Mouse (Mus musculus) G1E (cell line): ENCODE measurements around the gene Eef1akmt4. TPM values are rescaled to one million over a fixed set of nuclear protein-coding genes. Genes with fewer than 3 reads are reported as not detected.
"Not testable (repeated sequence)": the region's sequence is repeated elsewhere in the genome, so short reads cannot be mapped to it uniquely, and the experiment has no call there.

ENCODE experiments used
- ATAC-seq: 2 replicates; pipeline ENCODE4 v1.8.0; 2016; ENCODE audit warnings: mild to moderate bottlenecking; ENCODE audit not compliant: insufficient number of reproducible peaks, poor library complexity, low FRiP score, severe bottlenecking; ENCODE audit errors: extremely low read depth
- DNase-seq: peaks from one replicate; pipeline ENCODE4 v3.0.0; 2012; ENCODE audit warnings: low spot score
- H3K27me3 ChIP-seq: 2 replicates; pipeline ENCODE4 v1.6.1; 2012; ENCODE audit warnings: mild to moderate bottlenecking, low read length, inconsistent platforms; ENCODE audit not compliant: insufficient read depth
- H3K36me3 ChIP-seq: replicated peaks from 2 replicates; pipeline ENCODE3; 2012; ENCODE audit warnings: mild to moderate bottlenecking, inconsistent platforms
- H3K4me1 ChIP-seq: 2 replicates; pipeline ENCODE4 v1.6.1; 2012; ENCODE audit warnings: low read depth, low read length, inconsistent platforms, mixed read lengths; ENCODE audit not compliant: insufficient read depth
- H3K4me3 ChIP-seq: 2 replicates; pipeline ENCODE4 v1.5.1; 2012; ENCODE audit warnings: low read depth, mild to moderate bottlenecking, inconsistent platforms, low read length, moderate library complexity, mixed read lengths
- H3K9me3 ChIP-seq: replicated peaks from 2 replicates; pipeline ENCODE4 v1.6.1; 2012; ENCODE audit warnings: inconsistent platforms
- CTCF ChIP-seq: IDR thresholded peaks from 2 replicates; pipeline ENCODE4 v1.5.1; 2012; ENCODE audit warnings: low read depth, low read length, inconsistent platforms, mixed read lengths
- GATA1 ChIP-seq: IDR thresholded peaks from 2 replicates; pipeline ENCODE4 v1.6.1; 2012; ENCODE audit warnings: borderline replicate concordance, low read length, inconsistent platforms, mixed read lengths
- GATA2 ChIP-seq: IDR thresholded peaks from 2 replicates; pipeline ENCODE4 v1.6.1; 2012; ENCODE audit warnings: low read depth, low read length, inconsistent platforms, borderline replicate concordance
- POLR2AphosphoS5 ChIP-seq: IDR thresholded peaks from 2 replicates; pipeline ENCODE4 v1.6.1; 2012; ENCODE audit warnings: low read depth, low read length, inconsistent platforms; ENCODE audit not compliant: insufficient replicate concordance
- TAL1 ChIP-seq: conservative IDR thresholded peaks from 2 replicates; pipeline ENCODE4 v1.6.1; 2012; ENCODE audit warnings: low read depth, low read length, inconsistent platforms, mixed read lengths
- polyA plus RNA-seq: library from polyadenylated mRNA; stranded (reverse); fragments of >175 nt; gene quantifications from 2 replicates; pipeline ENCODE4 v1.2.3, GENCODE M21; 2012
- total RNA-seq, 2 experiments: library from RNA; stranded (forward) in 1 of 2; stranded (reverse) in 1 of 2; fragments of 200-1000 nt in 1 of 2; fragments of >200 nt in 1 of 2; fragmentation: Nextera tagmentation in 1 of 2; gene quantifications; 2 replicates each; pipeline ENCODE4 v1.2.3; 2014 to 2017

Eef1akmt4 gene
- total and polyA plus RNA-seq, 3 experiments: 8.7 to 16.4 (median 11.5) TPM

DNA sequence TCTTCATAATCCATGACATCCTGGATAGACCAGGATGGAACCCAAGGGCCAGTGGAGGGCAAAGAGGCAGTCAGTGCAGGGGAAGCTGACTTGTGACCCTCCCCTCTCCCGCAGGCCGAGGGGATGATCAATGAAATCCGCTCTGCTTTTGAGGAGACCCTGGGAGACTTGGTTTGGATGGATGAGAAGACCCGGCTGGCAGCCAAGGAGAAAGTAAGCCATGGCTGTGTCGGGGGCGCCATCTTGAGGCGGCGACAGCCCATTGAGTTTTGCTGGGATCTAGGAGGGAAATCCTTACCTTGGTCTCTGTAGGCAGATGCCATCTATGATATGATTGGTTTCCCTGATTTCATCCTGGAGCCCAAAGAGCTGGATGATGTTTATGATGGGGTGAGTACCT, 30.8 kb downstream of the Eef1akmt4 start:
- peak; percentile 51 for DNase-seq
- Histone ChIP-seq H3K4me3 (no peak overlapping the region), H3K4me1 (peaks cover 35% of the 10 kb centered on the region), H3K36me3 (no peaks in the 10 kb centered on the region), H3K9me3 (no peaks in the 10 kb centered on the region), H3K27me3 (peaks cover 32% of the 10 kb centered on the region)
- TF ChIP-seq GATA1 (no peak), POLR2AphosphoS5 (no peak)
- ATAC-seq: no peak; the same call in 1 of the 2 replicates

DNA sequence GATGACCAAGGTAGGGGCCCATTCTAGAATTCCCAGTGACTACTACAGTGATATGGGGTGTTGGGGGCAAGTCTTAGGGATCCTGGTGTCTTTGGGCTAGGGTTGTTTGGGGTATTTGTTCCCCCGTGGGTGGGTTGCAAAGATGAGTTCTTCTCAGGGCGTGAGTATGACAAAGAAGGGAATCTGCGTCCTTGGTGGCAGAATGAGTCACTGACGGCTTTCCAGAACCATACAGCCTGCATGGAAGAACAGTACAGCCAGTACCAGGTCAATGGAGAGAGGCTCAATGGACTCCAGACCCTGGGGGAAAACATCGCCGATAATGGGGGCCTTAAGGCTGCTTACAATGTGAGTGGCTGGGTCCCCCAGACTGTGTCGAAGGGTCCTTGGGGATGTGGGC, 32.5 kb downstream of the Eef1akmt4 start:
- Histone ChIP-seq H3K4me1 (peaks cover 35% of the 10 kb centered on the region), H3K27me3 (peaks cover 17% of the 10 kb centered on the region), H3K9me3 (no peaks in the 10 kb centered on the region), H3K4me3 (no peak overlapping the region), H3K36me3 (no peaks in the 10 kb centered on the region)
- no peak for ATAC-seq
- DNase-seq: no peak
- TF ChIP-seq POLR2AphosphoS5 (no peak), CTCF (no peak), TAL1 (no peak), GATA1 (no peak), GATA2 (no peak)

DNA sequence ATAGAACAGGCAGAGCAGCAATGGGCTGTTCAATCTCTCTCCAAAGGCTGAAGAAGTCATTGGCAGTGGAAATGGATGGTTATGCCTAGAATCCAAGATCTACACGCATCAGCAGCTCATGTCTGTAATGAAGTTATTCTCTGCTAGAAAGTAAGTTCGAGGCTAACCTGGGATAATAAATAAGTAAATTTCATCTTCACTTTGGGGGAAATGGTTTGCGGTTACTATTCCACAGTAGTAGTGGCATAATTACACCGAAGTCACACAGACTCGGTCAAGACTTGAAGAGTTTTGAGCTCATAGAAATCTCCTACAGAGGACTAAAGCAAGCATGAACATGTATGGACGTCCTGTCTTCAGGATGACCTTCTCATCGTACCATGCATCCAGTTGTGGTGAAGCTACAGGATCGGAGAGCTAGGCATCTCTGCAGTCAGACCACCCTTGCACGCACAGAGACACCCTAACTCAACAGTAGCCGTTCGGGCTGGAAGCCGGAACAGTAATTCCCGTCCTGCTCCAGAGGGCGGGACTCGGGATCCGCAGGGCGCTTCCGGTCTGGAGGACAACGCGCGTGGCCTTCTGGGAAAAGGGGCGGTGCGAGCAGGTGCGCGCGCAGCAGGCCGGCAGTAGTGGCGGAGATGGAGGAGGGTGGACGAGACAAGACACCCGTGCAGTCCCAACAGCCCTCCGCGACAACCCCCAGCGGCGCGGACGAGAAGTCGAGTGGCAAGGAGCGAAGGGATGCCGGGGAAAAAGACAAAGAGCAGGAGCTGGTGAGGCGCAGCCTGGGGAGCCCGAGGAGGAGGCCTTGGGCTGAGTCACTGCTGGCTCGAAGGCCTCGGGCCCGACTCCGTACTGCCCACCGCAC, 39.9 kb downstream of the Eef1akmt4 start, which contains the start of gene Psmd2:
TSS of gene Psmd2 (plus strand) at position 577 of the 871 bp plus-strand sequence.
- Histone ChIP-seq H3K9me3 (no peaks in the 10 kb centered on the region), H3K4me1 (peaks cover 22% of the 10 kb centered on the region), H3K27me3 (no peaks in the 10 kb centered on the region), H3K36me3 (peaks cover 34% of the 10 kb centered on the region), H3K4me3 (peak within 1 kb of the TSS; percentile 85)
- ATAC-seq (peak; percentile 87), DNase-seq (peak; percentile 77)
- TF ChIP-seq POLR2AphosphoS5 (peak; percentile 67; the same call in 1 of the 2 replicates), GATA1 (no peak)

DNA sequence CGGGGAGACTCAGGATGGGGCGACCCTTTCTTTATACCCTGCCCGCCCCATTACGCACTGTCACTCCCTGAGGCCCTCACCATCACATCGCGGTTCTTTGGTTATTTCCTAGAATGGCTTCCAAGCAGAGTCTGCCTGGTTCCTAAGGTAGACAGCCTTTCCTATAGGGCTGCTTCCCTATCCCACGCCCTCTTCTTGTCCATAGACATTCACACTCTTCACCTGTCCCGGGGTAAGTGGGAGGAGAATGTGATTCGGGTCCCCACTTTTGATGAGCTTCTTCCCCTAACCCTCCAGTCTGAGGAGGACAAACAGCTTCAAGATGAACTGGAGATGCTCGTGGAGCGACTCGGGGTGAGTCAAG, 40.5 kb downstream of the Eef1akmt4 start:
- Histone ChIP-seq H3K4me3 (peak overlapping the region; percentile 85), H3K9me3 (no peaks in the 10 kb centered on the region), H3K27me3 (no peaks in the 10 kb centered on the region), H3K4me1 (peaks cover 17% of the 10 kb centered on the region), H3K36me3 (peaks cover 41% of the 10 kb centered on the region)
- TF ChIP-seq GATA2 (no peak), CTCF (no peak), POLR2AphosphoS5 (no peak), GATA1 (no peak), TAL1 (no peak)
- no peak for ATAC-seq
- DNase-seq: no peak

DNA sequence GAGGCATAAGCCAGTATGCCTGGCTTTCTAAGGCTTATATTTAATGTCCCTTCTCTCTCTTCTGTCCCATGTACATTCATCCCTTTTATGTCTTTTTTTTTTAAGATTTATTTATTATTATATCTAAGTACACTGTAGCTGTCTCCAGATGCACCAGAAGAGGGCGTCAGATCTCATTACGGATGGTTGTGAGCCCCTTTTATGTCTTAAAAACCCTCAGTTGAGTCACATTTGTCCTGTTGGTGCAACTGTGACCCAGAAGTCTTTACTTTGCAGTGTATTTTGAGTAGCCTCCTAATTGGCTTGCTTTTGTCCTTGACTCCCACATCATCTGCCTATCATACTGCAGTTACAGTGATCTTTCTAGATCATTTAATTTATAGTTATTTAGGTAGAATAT, 41.9 kb downstream of the Eef1akmt4 start:
- H3K4me3 ChIP-seq: no peak overlapping the region; the same call in 1 of the 2 replicates
- ATAC-seq: no peak

DNA sequence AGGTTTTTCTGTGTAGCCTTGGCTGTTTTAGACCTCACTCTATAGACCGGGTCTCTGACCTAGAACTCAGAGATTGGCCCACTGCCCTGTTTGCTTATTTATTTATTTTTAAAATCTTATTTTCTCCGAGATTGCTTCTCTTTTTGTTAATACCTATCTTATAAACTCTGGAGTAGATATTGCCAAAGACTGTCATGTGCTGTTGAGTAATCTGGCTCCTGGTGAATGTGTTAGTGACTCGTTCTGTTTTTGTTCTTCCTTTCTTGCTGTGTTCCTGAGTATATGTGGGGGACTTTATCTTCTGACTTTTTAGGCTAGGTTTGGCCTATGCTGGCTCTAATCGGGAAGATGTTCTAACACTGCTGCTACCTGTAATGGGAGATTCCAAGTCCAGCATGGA, 46.3 kb downstream of the Eef1akmt4 start:
- no peak for DNase-seq
- peaks cover 97% of the 10 kb centered on the region for H3K36me3 ChIP-seq
- no peaks in the 10 kb centered on the region for H3K9me3 ChIP-seq
- peaks cover 9% of the 10 kb centered on the region for H3K4me1 ChIP-seq
- no peaks in the 10 kb centered on the region for H3K27me3 ChIP-seq
- TF ChIP-seq TAL1 (no peak), GATA1 (no peak), POLR2AphosphoS5 (no peak)
- ATAC-seq: no peak
- H3K4me3 ChIP-seq: no peak overlapping the region

More for the DNA sequence above, 41.9 kb downstream of the Eef1akmt4 start:
- TF ChIP-seq POLR2AphosphoS5: no peak
- no peak for TF ChIP-seq GATA1
- no peak for TF ChIP-seq TAL1
- no peak for TF ChIP-seq GATA2
- no peak for TF ChIP-seq CTCF
- Histone ChIP-seq H3K9me3 (no peaks in the 10 kb centered on the region), H3K36me3 (peaks cover 54% of the 10 kb centered on the region), H3K27me3 (no peaks in the 10 kb centered on the region), H3K4me1 (peaks cover 15% of the 10 kb centered on the region)
- DNase-seq: no peak

DNA sequence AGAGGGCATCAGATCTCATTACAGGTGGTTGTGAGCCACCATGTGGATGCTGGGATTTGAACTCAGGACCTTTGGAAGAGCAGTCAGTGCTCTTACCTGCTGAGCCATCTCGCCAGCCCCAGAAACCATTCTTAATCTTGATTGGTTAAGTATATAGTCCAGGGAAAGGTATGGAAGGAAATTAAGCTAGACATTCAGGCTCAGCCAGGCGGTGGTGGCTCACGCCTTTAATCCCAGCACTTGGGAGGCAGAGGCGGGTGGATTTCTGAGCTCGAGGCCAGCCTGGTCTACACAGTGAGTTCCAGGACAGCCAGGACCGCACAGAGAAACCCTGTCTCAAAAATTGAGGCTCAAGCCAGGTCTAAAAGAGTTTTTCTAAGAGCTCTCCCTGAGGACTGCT, 56.6 kb downstream of the Eef1akmt4 start, which contains the start of gene Eif4g1:
TSS of gene Eif4g1 (plus strand) at position 301 of the 400 bp plus-strand sequence.
- not testable (repeated sequence) for DNase-seq, ATAC-seq, H3K27me3 ChIP-seq, H3K4me3 ChIP-seq, H3K9me3 ChIP-seq
- peaks cover 10% of the 10 kb centered on the region for H3K4me1 ChIP-seq
- peaks cover 26% of the 10 kb centered on the region for H3K36me3 ChIP-seq

Other genes with a start within 250 kb of the Eef1akmt4 start
- 59.5 and 76.4 TPM in 2 replicates for gene Abcc5, start 185.2 kb upstream of the Eef1akmt4 start, total RNA-seq (2014; fragmentation: Nextera tagmentation)
- 20.7 and 24.6 TPM in 2 replicates for gene Abcc5, start 185.2 kb upstream of the Eef1akmt4 start, total RNA-seq (2017)
- gene Abcc5, start 185.2 kb upstream of the Eef1akmt4 start, polyA plus RNA-seq: 3.2 and 3.6 TPM in 2 replicates
- gene Eif2b5, start 112.8 kb upstream of the Eef1akmt4 start, total RNA-seq (2014; fragmentation: Nextera tagmentation): 40.5 and 43.6 TPM in 2 replicates
- 105 and 107 TPM in 2 replicates for gene Eif2b5, start 112.8 kb upstream of the Eef1akmt4 start, total RNA-seq (2017)
- 24.8 and 25.5 TPM in 2 replicates for gene Eif2b5, start 112.8 kb upstream of the Eef1akmt4 start, polyA plus RNA-seq
- 51.8 and 57.2 TPM in 2 replicates for gene Dvl3, start 94.6 kb upstream of the Eef1akmt4 start, total RNA-seq (2014; fragmentation: Nextera tagmentation)
- gene Dvl3, start 94.6 kb upstream of the Eef1akmt4 start, total RNA-seq (2017): 2.8 and 3.0 TPM in 2 replicates
- gene Dvl3, start 94.6 kb upstream of the Eef1akmt4 start, polyA plus RNA-seq: 26.9 and 28.2 TPM in 2 replicates
- gene Ap2m1, start 76.1 kb upstream of the Eef1akmt4 start, total RNA-seq (2014; fragmentation: Nextera tagmentation): 302 and 342 TPM in 2 replicates
- gene Ap2m1, start 76.1 kb upstream of the Eef1akmt4 start, total RNA-seq (2017): 173 and 186 TPM in 2 replicates
- gene Ap2m1, start 76.1 kb upstream of the Eef1akmt4 start, polyA plus RNA-seq: 67.5 and 73.4 TPM in 2 replicates
- gene Abcf3, start 63.0 kb upstream of the Eef1akmt4 start, total RNA-seq (2014; fragmentation: Nextera tagmentation): 34.6 and 35.1 TPM in 2 replicates
- gene Abcf3, start 63.0 kb upstream of the Eef1akmt4 start, total RNA-seq (2017): 66.1 and 70.1 TPM in 2 replicates
- 21.1 and 22.1 TPM in 2 replicates for gene Abcf3, start 63.0 kb upstream of the Eef1akmt4 start, polyA plus RNA-seq
- not detected in 2 replicates for gene Vwa5b2, start 22.1 kb upstream of the Eef1akmt4 start, total RNA-seq (2014; fragmentation: Nextera tagmentation)
- 0.29 TPM in 1 of 2 replicates, not detected in the other for gene Vwa5b2, start 22.1 kb upstream of the Eef1akmt4 start, total RNA-seq (2017)
- gene Vwa5b2, start 22.1 kb upstream of the Eef1akmt4 start, polyA plus RNA-seq: 0.02 and 0.07 TPM in 2 replicates
- not detected in 2 replicates for gene Gm49333, start within 50 bp of the Eef1akmt4 start, total RNA-seq (2014; fragmentation: Nextera tagmentation)
- gene Gm49333, start within 50 bp of the Eef1akmt4 start, total RNA-seq (2017): not detected in 2 replicates
- not detected in 2 replicates for gene Gm49333, start within 50 bp of the Eef1akmt4 start, polyA plus RNA-seq
- gene Alg3, start 142 bp downstream of the Eef1akmt4 start, total RNA-seq (2014; fragmentation: Nextera tagmentation): 36.3 and 45.6 TPM in 2 replicates
- 9.9 and 12.0 TPM in 2 replicates for gene Alg3, start 142 bp downstream of the Eef1akmt4 start, total RNA-seq (2017)
- 5.5 and 12.8 TPM in 2 replicates for gene Alg3, start 142 bp downstream of the Eef1akmt4 start, polyA plus RNA-seq
- gene Camk2n2, start 9.7 kb downstream of the Eef1akmt4 start, total RNA-seq (2014; fragmentation: Nextera tagmentation): not detected in 2 replicates
- gene Camk2n2, start 9.7 kb downstream of the Eef1akmt4 start, total RNA-seq (2017): 0.22 and 0.58 TPM in 2 replicates
- gene Camk2n2, start 9.7 kb downstream of the Eef1akmt4 start, polyA plus RNA-seq: 1.1 and 1.2 TPM in 2 replicates
- gene Ece2, start 18.2 kb downstream of the Eef1akmt4 start, total RNA-seq (2014; fragmentation: Nextera tagmentation): 0.58 TPM in 1 of 2 replicates, not detected in the other
- gene Ece2, start 18.2 kb downstream of the Eef1akmt4 start, total RNA-seq (2017): 0.12 and 0.16 TPM in 2 replicates
- gene Ece2, start 18.2 kb downstream of the Eef1akmt4 start, polyA plus RNA-seq: not detected in 2 replicates
- gene Psmd2, start 40.1 kb downstream of the Eef1akmt4 start, total RNA-seq (2014; fragmentation: Nextera tagmentation): 175 and 205 TPM in 2 replicates
- 246 and 273 TPM in 2 replicates for gene Psmd2, start 40.1 kb downstream of the Eef1akmt4 start, total RNA-seq (2017)
- 349 and 352 TPM in 2 replicates for gene Psmd2, start 40.1 kb downstream of the Eef1akmt4 start, polyA plus RNA-seq
- gene Eif4g1, start 56.7 kb downstream of the Eef1akmt4 start, total RNA-seq (2014; fragmentation: Nextera tagmentation): 325 and 411 TPM in 2 replicates
- 257 and 270 TPM in 2 replicates for gene Eif4g1, start 56.7 kb downstream of the Eef1akmt4 start, total RNA-seq (2017)
- gene Eif4g1, start 56.7 kb downstream of the Eef1akmt4 start, polyA plus RNA-seq: 957 and 1,213 TPM in 2 replicates
- 3.1 and 3.9 TPM in 2 replicates for gene Fam131a, start 81.6 kb downstream of the Eef1akmt4 start, total RNA-seq (2014; fragmentation: Nextera tagmentation)
- gene Fam131a, start 81.6 kb downstream of the Eef1akmt4 start, total RNA-seq (2017): 1.2 and 2.6 TPM in 2 replicates
- 9.5 and 10.1 TPM in 2 replicates for gene Fam131a, start 81.6 kb downstream of the Eef1akmt4 start, polyA plus RNA-seq
- gene Polr2h, start 106.1 kb downstream of the Eef1akmt4 start, total RNA-seq (2014; fragmentation: Nextera tagmentation): 17.5 and 22.7 TPM in 2 replicates
- 95.7 and 97.6 TPM in 2 replicates for gene Polr2h, start 106.1 kb downstream of the Eef1akmt4 start, total RNA-seq (2017)
- gene Polr2h, start 106.1 kb downstream of the Eef1akmt4 start, polyA plus RNA-seq: 3.3 and 6.1 TPM in 2 replicates
- gene Clcn2, start 106.2 kb downstream of the Eef1akmt4 start, total RNA-seq (2014; fragmentation: Nextera tagmentation): 25.8 and 26.7 TPM in 2 replicates
- 16.4 and 23.3 TPM in 2 replicates for gene Clcn2, start 106.2 kb downstream of the Eef1akmt4 start, total RNA-seq (2017)
- 32.6 and 55.5 TPM in 2 replicates for gene Clcn2, start 106.2 kb downstream of the Eef1akmt4 start, polyA plus RNA-seq
- not detected in 2 replicates for gene Chrd, start 121.5 kb downstream of the Eef1akmt4 start, total RNA-seq (2014; fragmentation: Nextera tagmentation)
- 0.05 and 0.06 TPM in 2 replicates for gene Chrd, start 121.5 kb downstream of the Eef1akmt4 start, total RNA-seq (2017)
- not detected in 2 replicates for gene Chrd, start 121.5 kb downstream of the Eef1akmt4 start, polyA plus RNA-seq
- gene Thpo, start 122.9 kb downstream of the Eef1akmt4 start, total RNA-seq (2014; fragmentation: Nextera tagmentation): not detected in 2 replicates
- gene Thpo, start 122.9 kb downstream of the Eef1akmt4 start, total RNA-seq (2017): not detected in 2 replicates
- gene Thpo, start 122.9 kb downstream of the Eef1akmt4 start, polyA plus RNA-seq: not detected in 2 replicates